Mouse (Mus musculus): ENCODE measurements around the gene Spta1. TPM values are rescaled to one million over a fixed set of nuclear protein-coding genes. Genes with fewer than 3 reads are reported as not detected.

Gene Spta1
- not detected for polyA plus RNA-seq (2014; fragmentation: Illumina TruSeq; extraction: RNeasy Lipid Tissue Mini Kit (QIAGEN cat#74804); ENCODE audit: low read depth, low replicate concordance)

DNA sequence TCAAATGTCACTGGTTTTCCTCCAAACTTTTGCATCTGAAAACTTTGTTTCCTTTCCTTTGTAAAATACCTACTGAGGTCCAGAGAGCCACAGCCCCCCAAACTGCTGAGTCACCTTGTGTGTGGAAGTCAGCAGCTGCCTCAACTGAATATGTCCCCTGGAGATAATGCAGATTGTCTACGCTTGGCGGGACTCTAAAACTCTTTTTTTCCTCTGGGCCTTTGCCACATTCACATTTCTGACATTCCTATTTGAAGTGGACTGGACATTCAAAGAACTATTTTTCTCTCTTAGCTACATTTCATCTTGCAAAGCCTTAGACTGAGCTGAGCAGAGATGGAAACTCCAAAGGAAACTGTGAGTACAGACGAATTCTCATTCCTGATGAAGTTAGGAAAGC, at the start of gene Spta1:
Gene Spta1, plus strand, starts transcription at position 172 of the 400 bp plus-strand sequence.

GRCm38 (mm10) chr1:174131217-174131616, 41.4 kb upstream of the Spta1 start, which contains the start of gene Olfr424:
Gene Olfr424, plus strand, starts transcription at chr1:174131517.

DNA sequence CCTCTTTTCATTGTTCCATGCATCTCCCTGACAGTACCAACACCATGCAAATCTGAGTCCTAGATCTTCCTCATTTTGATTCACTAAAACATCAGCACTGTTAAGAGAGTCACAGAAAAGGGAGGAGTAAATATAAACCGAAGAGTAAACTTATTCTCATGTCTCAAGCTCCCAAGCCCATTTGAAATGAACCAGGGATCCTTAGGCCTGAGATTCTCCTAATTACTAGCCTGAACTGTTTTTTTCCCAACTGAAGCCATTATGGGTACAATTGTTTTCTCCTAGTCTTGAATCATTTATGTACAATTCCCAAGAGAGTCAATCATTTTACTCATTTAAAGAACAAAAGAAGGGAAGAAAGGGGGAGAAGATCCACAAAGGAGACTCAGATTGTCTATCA, 17.2 kb upstream of the Spta1 start, which contains the start of gene Olfr420:
Gene Olfr420, plus strand, starts transcription at position 301 of the 400 bp plus-strand sequence.

GRCm38 (mm10) chr1:174251961-174252360, 79.4 kb downstream of the Spta1 start, which contains the start of gene Olfr419:
Gene Olfr419, minus strand, starts transcription at chr1:174252061.

Other genes starting within 250 kb of the Spta1 start
- gene Mndal, start 230.3 kb upstream of the Spta1 start, polyA plus RNA-seq (2014; fragmentation: Illumina TruSeq; extraction: RNeasy Lipid Tissue Mini Kit (QIAGEN cat#74804); ENCODE audit: low read depth, low replicate concordance): 41.8 TPM
- gene Ifi203, start 230.1 kb upstream of the Spta1 start, polyA plus RNA-seq (2014; fragmentation: Illumina TruSeq; extraction: RNeasy Lipid Tissue Mini Kit (QIAGEN cat#74804); ENCODE audit: low read depth, low replicate concordance): 30.4 TPM
- gene Ifi202b, start 190.0 kb upstream of the Spta1 start, polyA plus RNA-seq (2014; fragmentation: Illumina TruSeq; extraction: RNeasy Lipid Tissue Mini Kit (QIAGEN cat#74804); ENCODE audit: low read depth, low replicate concordance): not detected
- gene Ifi205, start 141.0 kb upstream of the Spta1 start, polyA plus RNA-seq (2014; fragmentation: Illumina TruSeq; extraction: RNeasy Lipid Tissue Mini Kit (QIAGEN cat#74804); ENCODE audit: low read depth, low replicate concordance): 3.8 TPM
- gene Olfr433, start 132.1 kb upstream of the Spta1 start, polyA plus RNA-seq (2014; fragmentation: Illumina TruSeq; extraction: RNeasy Lipid Tissue Mini Kit (QIAGEN cat#74804); ENCODE audit: low read depth, low replicate concordance): not detected
- not detected for gene Olfr432, start 123.6 kb upstream of the Spta1 start, polyA plus RNA-seq (2014; fragmentation: Illumina TruSeq; extraction: RNeasy Lipid Tissue Mini Kit (QIAGEN cat#74804); ENCODE audit: low read depth, low replicate concordance)
- not detected for gene Olfr430, start 106.2 kb upstream of the Spta1 start, polyA plus RNA-seq (2014; fragmentation: Illumina TruSeq; extraction: RNeasy Lipid Tissue Mini Kit (QIAGEN cat#74804); ENCODE audit: low read depth, low replicate concordance)
- not detected for gene Olfr429, start 88.4 kb upstream of the Spta1 start, polyA plus RNA-seq (2014; fragmentation: Illumina TruSeq; extraction: RNeasy Lipid Tissue Mini Kit (QIAGEN cat#74804); ENCODE audit: low read depth, low replicate concordance)
- not detected for gene Olfr427, start 75.9 kb upstream of the Spta1 start, polyA plus RNA-seq (2014; fragmentation: Illumina TruSeq; extraction: RNeasy Lipid Tissue Mini Kit (QIAGEN cat#74804); ENCODE audit: low read depth, low replicate concordance)
- gene Olfr231, start 51.6 kb upstream of the Spta1 start, polyA plus RNA-seq (2014; fragmentation: Illumina TruSeq; extraction: RNeasy Lipid Tissue Mini Kit (QIAGEN cat#74804); ENCODE audit: low read depth, low replicate concordance): not detected
- not detected for gene Olfr424, start 41.3 kb upstream of the Spta1 start, polyA plus RNA-seq (2014; fragmentation: Illumina TruSeq; extraction: RNeasy Lipid Tissue Mini Kit (QIAGEN cat#74804); ENCODE audit: low read depth, low replicate concordance)
- gene Olfr420, start 17.1 kb upstream of the Spta1 start, polyA plus RNA-seq (2014; fragmentation: Illumina TruSeq; extraction: RNeasy Lipid Tissue Mini Kit (QIAGEN cat#74804); ENCODE audit: low read depth, low replicate concordance): not detected
- not detected for gene Olfr419, start 79.3 kb downstream of the Spta1 start, polyA plus RNA-seq (2014; fragmentation: Illumina TruSeq; extraction: RNeasy Lipid Tissue Mini Kit (QIAGEN cat#74804); ENCODE audit: low read depth, low replicate concordance)
- not detected for gene Mptx1, start 157.7 kb downstream of the Spta1 start, polyA plus RNA-seq (2014; fragmentation: Illumina TruSeq; extraction: RNeasy Lipid Tissue Mini Kit (QIAGEN cat#74804); ENCODE audit: low read depth, low replicate concordance)
- gene Olfr417, start 192.3 kb downstream of the Spta1 start, polyA plus RNA-seq (2014; fragmentation: Illumina TruSeq; extraction: RNeasy Lipid Tissue Mini Kit (QIAGEN cat#74804); ENCODE audit: low read depth, low replicate concordance): not detected
- not detected for gene Olfr248, start 218.3 kb downstream of the Spta1 start, polyA plus RNA-seq (2014; fragmentation: Illumina TruSeq; extraction: RNeasy Lipid Tissue Mini Kit (QIAGEN cat#74804); ENCODE audit: low read depth, low replicate concordance)

Data from liver, adult 10 weeks (tissue).